Mouse (Mus musculus) heart, embryonic 10.5 days (tissue): ENCODE measurements around the gene Fh1. TPM values are rescaled to one million over a fixed set of nuclear protein-coding genes. Genes with fewer than 3 reads are reported as not detected.

Experiments used
- DNase-seq: peaks from one replicate; pipeline ENCODE4 v3.0.0-alpha.2; 2017; ENCODE audit warnings: low spot score
- H3K27ac ChIP-seq: fragments of 300-500 bp; sonication (generic); 2 replicates; pipeline ENCODE4 v1.5.1; 2016; ENCODE audit warnings: mild to moderate bottlenecking
- H3K27me3 ChIP-seq: fragments of 300-500 bp; sonication (generic); 2 replicates; pipeline ENCODE4 v1.6.1; 2016; ENCODE audit warnings: mild to moderate bottlenecking; ENCODE audit not compliant: poor library complexity, insufficient read depth, severe bottlenecking
- H3K36me3 ChIP-seq: fragments of 300-500 bp; sonication (generic); 2 replicates; pipeline ENCODE4 v1.6.1; 2016; ENCODE audit warnings: mild to moderate bottlenecking, moderate library complexity
- H3K4me1 ChIP-seq: fragments of 300-500 bp; sonication (generic); 2 replicates; pipeline ENCODE4 v1.6.1; 2016; ENCODE audit warnings: mild to moderate bottlenecking
- H3K4me3 ChIP-seq: fragments of 300-500 bp; sonication (generic); 2 replicates; pipeline ENCODE4 v1.5.1; 2016; ENCODE audit warnings: mild to moderate bottlenecking, moderate library complexity
- H3K9me3 ChIP-seq: fragments of 300-500 bp; sonication (generic); 2 replicates; pipeline ENCODE4 v1.6.1; 2016; ENCODE audit warnings: mild to moderate bottlenecking, moderate library complexity
- WGBS: fragments of 180-500 bp; shearing (Covaris S2); methylation state at CpG from one replicate; pipeline ENCODE4 v1.1.7; 2016; 5-methylcytosine and 5-hydroxymethylcytosine counted together
- polyA plus RNA-seq: library from polyadenylated mRNA; unstranded; fragments of >200 nt; fragmentation: Nextera tagmentation; extraction: Ambion mirVana; gene quantifications from 2 replicates; pipeline ENCODE4 v1.2.1, GENCODE M21; 2016

The Fh1 gene
- 177 and 220 TPM in 2 replicates for polyA plus RNA-seq

DNA sequence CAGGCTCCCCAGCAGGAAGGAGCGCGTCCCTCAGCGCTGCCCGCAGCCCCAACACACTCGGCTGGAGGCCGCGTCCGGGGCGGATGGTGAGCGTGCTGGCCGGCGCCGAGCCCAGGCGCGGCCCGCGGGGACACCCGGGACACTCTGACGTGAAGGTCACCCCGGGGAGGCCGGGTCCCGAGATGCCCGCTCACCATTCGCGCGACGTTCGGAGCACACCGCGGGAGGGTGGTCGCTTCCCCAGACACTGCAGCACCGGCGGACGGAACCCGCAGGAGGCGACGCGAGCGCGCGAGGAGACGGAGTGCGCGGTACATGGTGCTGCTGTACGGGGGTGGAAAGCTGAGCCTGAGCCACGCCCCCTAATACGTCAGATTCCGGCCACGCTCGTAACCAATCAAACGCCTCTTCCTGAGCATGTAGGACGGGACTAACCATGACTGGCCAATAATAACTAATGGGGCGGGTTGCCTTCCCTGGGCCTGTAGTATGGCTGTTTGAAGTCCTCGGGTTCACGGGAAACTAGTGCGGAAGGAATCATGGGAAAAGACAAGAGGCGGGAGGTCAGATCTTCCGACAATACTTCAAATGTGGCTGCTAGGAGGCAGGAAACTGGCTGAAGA, at the start of gene Fh1:
Gene Fh1 (minus strand): TSS at position 379 of the 623 bp plus-strand sequence.
- Histone ChIP-seq H3K27ac (peak within 1 kb of the TSS; percentile 91), H3K36me3 (peaks cover 4% of the 10 kb centered on the region), H3K9me3 (no peaks in the 10 kb centered on the region), H3K4me1 (peaks cover 11% of the 10 kb centered on the region), H3K4me3 (peak within 1 kb of the TSS; percentile 81), H3K27me3 (no peaks in the 10 kb centered on the region)
- DNase-seq: peak; percentile 99
- 0% methylated on average over 58 of the region's 58 CpGs for WGBS

DNA sequence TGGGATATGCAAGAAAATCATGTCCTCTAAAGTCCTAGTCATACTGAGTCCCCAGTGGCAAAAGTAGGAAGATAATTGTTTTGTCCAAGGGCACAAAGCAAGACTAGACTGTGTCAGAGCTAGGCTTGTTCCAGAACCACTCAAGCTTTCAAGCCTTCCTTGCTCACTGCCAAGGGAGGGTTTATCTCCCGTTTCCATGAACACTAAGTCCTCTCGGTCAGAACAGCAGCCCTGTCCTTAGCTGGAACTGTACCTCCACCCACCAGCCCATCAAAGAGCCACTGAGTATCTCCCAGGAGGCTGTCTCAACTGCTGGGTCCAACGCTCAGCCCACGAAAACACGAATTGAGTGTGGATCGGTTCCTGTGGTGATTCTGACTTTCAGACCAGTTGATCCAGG, 49.7 kb upstream of the Fh1 start:
- H3K4me1 ChIP-seq: no peaks in the 10 kb centered on the region
- H3K27me3 ChIP-seq: no peaks in the 10 kb centered on the region
- H3K4me3 ChIP-seq: no peak overlapping the region
- DNase-seq: no peak
- 75% methylated on average over 6 of the region's 6 CpGs for WGBS
- no peaks in the 10 kb centered on the region for H3K36me3 ChIP-seq
- no peaks in the 10 kb centered on the region for H3K9me3 ChIP-seq
- no peak overlapping the region for H3K27ac ChIP-seq

DNA sequence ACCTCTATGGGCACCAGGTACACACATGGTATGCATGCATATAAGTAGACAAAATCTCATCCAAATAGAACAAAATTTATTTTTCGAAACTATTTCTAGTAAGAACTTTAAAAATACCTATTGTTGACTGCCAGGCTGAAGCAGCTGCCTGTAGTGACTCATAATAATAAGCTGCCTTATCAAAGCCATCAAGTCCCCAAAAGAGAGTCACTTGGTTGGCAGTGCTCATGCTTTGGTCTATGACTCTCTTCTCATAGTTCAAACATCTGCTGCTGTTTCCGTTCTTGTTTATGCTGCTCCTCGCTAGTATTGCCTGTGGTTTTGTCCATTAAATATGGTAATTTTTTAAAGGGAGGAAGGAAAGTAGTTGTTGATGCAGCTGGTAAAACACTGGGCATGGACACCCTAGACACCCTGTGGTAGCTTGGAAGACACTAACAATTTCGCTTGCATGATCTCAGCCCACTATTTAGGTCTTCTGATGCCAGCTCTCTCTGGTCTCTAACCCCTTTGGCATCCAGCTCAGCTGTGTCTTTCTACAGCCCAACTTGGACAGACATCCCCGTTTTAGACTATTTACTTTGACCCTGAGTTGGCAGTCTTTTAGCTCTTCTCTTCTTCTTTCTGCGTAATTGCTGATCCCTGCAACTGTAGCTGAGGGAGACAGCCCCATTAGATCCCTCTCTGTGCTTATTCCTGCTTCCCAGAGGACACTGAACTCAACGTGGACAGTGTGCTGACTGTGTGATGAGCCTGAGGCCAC, 48.3 kb upstream of the Fh1 start:
- Histone ChIP-seq H3K36me3 (no peaks in the 10 kb centered on the region), H3K4me1 (no peaks in the 10 kb centered on the region), H3K9me3 (no peaks in the 10 kb centered on the region), H3K27me3 (no peaks in the 10 kb centered on the region), H3K4me3 (no peak overlapping the region), H3K27ac (no peak overlapping the region)
- DNase-seq: peak; percentile 51
- WGBS: 81% methylated on average over 7 of the region's 7 CpGs

DNA sequence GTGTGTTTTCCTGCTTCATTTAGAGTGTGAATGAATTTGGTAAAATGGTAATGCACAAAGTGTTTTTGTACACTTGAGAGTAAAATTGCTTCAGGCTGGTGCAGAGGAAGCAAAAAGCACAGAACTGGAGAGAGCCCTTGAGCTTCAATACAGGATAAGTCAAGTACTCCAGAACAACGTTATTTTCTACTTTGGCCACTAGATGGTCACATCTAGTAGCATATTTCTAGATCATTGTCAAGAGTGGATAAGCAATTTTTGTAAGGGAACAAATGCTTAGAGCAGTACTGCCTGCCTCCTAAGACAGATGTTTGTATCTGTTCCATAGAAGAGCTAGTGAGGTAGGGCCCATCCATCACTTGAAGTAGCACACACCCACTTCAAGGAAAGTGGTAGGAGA, 46.2 kb upstream of the Fh1 start:
- Histone ChIP-seq H3K4me1 (no peaks in the 10 kb centered on the region), H3K27ac (no peak overlapping the region), H3K27me3 (no peaks in the 10 kb centered on the region), H3K9me3 (no peaks in the 10 kb centered on the region), H3K4me3 (no peak overlapping the region), H3K36me3 (no peaks in the 10 kb centered on the region)
- DNase-seq: no peak
- 23% methylated on average over 1 of the region's 1 CpGs for WGBS

DNA sequence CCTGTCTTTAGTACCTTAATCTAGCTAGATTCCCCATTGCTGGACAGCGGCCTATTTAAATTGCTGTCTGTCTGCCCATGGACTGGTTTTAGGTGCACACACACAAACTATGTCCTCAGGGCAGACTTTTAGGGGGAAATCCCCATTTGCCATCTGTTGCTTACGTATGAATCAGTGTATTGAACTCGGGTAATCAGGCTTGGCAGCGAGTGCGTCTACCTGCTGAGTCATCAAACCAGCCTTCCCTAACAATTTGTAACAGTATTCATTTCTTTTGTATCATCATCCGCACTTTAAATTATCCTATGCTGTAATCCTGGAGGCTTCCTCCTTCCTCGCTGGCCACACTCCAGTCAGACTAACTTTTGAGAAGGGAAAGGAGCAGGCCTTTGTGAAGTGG, 44.6 kb upstream of the Fh1 start:
- Histone ChIP-seq H3K36me3 (no peaks in the 10 kb centered on the region), H3K4me3 (no peak overlapping the region), H3K27ac (no peak overlapping the region), H3K27me3 (no peaks in the 10 kb centered on the region), H3K9me3 (no peaks in the 10 kb centered on the region), H3K4me1 (no peaks in the 10 kb centered on the region)
- whole genome bisulfite sequencing: 87% methylated on average over 7 of the region's 7 CpGs
- DNase-seq: no peak

DNA sequence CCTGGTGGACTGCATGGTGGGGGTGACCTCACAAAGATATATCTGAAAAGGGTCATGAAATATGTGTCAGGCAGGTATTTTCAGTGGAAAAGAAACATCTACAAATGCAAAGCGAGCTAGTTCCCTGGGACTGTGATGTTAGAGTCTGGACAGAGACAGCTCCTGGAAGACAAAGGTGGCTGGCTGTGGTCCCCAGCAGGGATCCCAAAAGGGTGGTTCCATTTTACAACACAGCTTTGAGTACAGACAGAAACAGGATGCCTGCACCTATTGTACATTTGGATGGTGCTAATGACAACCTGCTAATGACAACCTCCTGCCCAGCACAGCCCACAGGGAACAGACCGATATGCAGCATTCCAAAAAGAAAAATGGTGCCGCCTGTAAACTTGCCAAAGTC, 44.0 kb upstream of the Fh1 start:
- Histone ChIP-seq H3K27ac (no peak overlapping the region), H3K4me3 (no peak overlapping the region), H3K4me1 (no peaks in the 10 kb centered on the region), H3K9me3 (no peaks in the 10 kb centered on the region), H3K36me3 (no peaks in the 10 kb centered on the region), H3K27me3 (no peaks in the 10 kb centered on the region)
- no peak for DNase-seq
- 93% methylated on average over 3 of the region's 3 CpGs for WGBS

DNA sequence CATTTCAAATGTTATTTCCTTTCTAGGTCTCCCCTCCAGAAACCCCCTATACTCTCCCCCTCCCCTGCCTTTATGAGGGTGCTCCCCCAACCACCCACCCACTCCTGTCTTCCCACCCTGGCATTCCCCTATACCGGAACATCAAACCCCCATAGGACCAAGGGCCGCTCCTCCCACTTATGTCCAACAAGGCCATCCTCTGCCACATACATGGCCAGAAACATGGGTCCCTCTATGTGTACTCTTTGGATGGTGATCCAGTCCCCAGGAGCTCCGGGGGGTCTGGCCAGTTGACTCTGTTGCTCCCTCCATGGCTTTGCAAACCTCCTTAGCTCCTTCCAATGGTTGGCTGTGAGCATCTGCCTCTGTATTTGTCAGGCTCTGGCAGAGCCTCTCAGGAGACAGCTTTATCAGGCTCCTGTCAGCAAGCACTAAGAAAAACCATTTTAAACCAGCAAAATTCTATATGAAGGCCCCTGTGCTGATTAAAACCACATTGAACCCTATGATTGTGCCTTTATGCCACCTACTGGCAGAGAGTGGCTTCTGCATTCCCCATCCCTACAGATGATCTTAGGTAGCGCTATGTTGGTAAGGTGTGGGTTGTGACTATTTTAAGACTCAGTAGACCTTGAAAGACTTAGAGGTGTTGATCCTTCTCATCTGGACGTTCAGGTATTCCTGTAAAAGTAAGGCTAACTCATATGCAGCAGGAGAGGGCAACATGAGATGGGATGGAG, 43.4 kb upstream of the Fh1 start:
- 67% methylated on average over 5 of the region's 5 CpGs for WGBS
- Histone ChIP-seq H3K4me3 (no peak overlapping the region), H3K36me3 (no peaks in the 10 kb centered on the region), H3K27me3 (no peaks in the 10 kb centered on the region), H3K9me3 (no peaks in the 10 kb centered on the region), H3K4me1 (no peaks in the 10 kb centered on the region), H3K27ac (no peak overlapping the region)
- no peak for DNase-seq

DNA sequence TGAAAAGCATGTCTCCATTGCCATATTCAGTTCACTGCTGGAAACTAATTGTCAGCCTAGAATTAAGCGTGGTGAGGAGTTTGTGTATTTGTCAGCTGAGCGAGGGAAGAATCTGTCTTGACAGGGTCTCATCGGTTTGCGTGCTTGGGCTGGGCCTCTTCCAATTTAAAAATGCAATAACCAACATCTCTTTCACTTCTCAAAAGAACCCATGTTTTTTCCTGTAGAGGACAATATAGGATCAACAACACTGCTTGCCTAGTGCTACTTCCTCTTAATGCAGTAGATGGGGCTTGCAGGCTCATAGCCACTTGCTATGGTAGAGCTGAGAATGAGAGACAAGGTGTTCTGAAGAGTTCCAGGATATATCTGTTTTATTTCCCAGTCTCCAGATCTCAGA, 34.5 kb upstream of the Fh1 start:
- H3K27me3 ChIP-seq: no peaks in the 10 kb centered on the region
- no peaks in the 10 kb centered on the region for H3K4me1 ChIP-seq
- no peak overlapping the region for H3K4me3 ChIP-seq
- 91% methylated on average over 4 of the region's 4 CpGs for WGBS
- no peaks in the 10 kb centered on the region for H3K36me3 ChIP-seq
- H3K27ac ChIP-seq: no peak overlapping the region
- no peak for DNase-seq
- H3K9me3 ChIP-seq: no peaks in the 10 kb centered on the region

DNA sequence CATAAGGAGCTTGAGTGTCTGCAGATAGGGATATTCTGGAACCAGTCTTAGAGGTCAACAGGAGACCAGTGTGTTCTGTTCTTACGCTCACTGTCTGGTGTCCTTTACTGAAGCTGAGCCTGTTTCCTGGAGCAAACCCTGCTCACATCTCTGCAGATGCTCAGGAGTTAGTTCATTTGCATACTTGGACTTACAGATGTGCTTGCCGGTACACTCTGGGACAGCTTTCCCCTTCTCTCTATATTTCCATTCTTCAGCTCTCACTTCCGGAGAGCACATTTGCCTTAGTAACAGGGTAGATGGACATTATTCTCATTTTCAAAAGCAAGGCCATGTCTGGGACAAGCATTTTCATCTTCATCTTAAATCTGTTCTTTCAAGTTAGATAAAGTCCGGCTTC, 23.2 kb upstream of the Fh1 start:
- no peaks in the 10 kb centered on the region for H3K36me3 ChIP-seq
- no peak overlapping the region for H3K27ac ChIP-seq
- no peaks in the 10 kb centered on the region for H3K9me3 ChIP-seq
- no peak for DNase-seq
- no peak overlapping the region for H3K4me3 ChIP-seq
- WGBS: 85% methylated on average over 4 of the region's 4 CpGs
- no peaks in the 10 kb centered on the region for H3K27me3 ChIP-seq
- H3K4me1 ChIP-seq: no peaks in the 10 kb centered on the region

DNA sequence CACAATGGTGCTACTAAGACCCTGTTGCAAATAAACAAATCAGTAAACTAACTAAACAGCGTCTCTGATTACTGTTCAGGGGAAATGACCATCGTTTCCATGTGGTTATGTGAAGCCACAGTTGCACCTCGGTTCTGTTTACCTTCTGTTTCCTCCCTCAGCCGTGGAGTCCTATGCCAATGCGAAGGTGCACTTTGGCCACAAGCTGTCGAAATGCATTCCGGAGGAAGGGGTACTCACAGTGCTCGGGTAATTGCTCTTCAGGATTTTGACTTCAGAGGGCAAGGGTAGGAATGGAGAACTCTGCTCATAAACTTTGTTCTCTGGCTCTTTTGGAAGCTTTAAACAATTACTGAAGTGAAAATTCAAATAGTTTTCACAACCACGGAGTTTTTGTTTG, 21.5 kb upstream of the Fh1 start:
- H3K4me3 ChIP-seq: no peak overlapping the region
- 71% methylated on average over 9 of the region's 9 CpGs for WGBS
- H3K4me1 ChIP-seq: no peaks in the 10 kb centered on the region

DNA sequence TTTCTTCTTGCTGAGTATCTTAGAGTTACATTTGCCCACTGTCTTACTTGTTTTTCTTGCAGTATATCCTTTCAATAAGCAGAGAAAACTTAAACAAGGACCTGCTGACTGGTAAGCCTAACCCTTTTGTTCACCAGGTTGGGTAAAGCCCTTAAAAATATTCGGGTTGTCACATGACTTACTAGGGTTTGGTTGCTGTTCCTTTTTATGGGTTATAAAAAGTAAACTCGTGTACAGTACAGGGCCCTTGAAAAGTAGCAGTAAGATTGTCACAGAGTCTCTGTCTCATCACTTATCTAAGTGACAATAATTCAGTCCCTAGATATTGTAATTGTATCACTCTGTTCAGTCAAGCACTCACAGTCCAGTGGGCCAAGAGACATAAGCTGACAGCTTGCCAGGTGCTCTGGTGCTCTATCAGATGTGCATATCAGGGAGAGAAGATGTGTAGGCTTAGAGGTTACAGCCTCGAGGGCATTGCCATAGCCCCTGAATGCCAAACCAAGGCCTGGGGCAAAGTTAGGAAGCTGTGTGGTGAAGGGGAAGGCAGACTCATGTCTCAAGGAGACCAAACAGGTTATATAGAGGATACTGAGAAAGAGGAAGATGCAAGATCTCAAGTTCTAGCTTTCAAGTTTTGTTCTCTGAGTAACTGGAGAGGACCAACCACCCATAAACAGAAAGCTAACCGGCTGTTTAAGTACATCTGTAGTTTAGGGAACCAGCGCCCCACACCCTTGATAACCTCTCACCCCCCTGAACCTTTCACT, 18.2 kb upstream of the Fh1 start:
- 66% methylated on average over 5 of the region's 5 CpGs for WGBS
- no peaks in the 10 kb centered on the region for H3K9me3 ChIP-seq
- H3K4me1 ChIP-seq: no peaks in the 10 kb centered on the region
- H3K36me3 ChIP-seq: no peaks in the 10 kb centered on the region
- no peak overlapping the region for H3K4me3 ChIP-seq
- no peaks in the 10 kb centered on the region for H3K27me3 ChIP-seq
- no peak overlapping the region for H3K27ac ChIP-seq
- DNase-seq: no peak

More for the DNA sequence above, 21.5 kb upstream of the Fh1 start:
- Histone ChIP-seq H3K27ac (no peak overlapping the region), H3K9me3 (no peaks in the 10 kb centered on the region), H3K36me3 (no peaks in the 10 kb centered on the region), H3K27me3 (no peaks in the 10 kb centered on the region)
- no peak for DNase-seq

DNA sequence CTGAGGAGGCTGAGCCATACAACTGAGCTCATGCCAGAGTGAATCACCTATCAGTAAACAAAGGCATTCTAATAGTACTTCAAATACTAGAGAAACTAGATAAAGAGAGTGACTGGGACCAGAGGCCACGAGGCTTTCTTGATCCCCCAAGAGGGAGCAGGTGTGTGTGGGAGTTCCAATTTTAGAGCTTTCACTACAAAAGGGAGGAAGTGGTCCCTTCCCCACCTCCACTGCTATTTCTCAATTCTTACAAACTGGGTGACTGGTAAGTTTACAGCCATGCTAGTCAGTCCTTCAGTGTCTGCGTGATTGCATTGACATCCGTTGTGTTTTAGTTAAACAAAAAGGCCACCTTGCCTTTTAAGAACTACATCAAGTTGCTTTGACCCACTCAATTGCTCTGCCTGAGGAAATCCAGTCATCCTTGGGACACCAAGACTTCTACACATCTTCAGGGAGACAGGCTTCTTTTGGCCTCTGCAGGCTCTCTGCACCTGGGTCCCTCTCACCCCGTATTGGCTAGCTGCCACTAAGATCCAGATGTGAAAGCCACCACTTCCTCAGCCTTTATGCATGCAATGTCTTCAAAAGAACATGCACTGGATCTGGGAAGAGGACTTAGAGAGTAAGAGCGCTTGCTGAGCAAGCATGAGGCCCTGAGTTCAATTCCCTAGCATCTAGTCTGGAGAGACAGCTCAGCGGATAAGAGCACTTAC, 15.2 kb upstream of the Fh1 start:
- Histone ChIP-seq H3K9me3 (no peaks in the 10 kb centered on the region), H3K27ac (no peak overlapping the region), H3K27me3 (no peaks in the 10 kb centered on the region), H3K4me1 (no peaks in the 10 kb centered on the region), H3K4me3 (no peak overlapping the region), H3K36me3 (no peaks in the 10 kb centered on the region)
- no peak for DNase-seq
- 77% methylated on average over 6 of the region's 6 CpGs for WGBS
